Mouse (Mus musculus) intestine, postnatal 0 days (tissue): ENCODE results near the gene Plekha7. TPM values are rescaled to one million over a fixed set of nuclear protein-coding genes. Genes with fewer than 3 reads are reported as not detected.
A peak's percentile ranks its signal among the peaks of the same experiment; 100 is the strongest.

ENCODE experiments used
- ATAC-seq: fragments of 200-750 bp; cut with Nextera tagmentation; 2 replicates; pipeline ENCODE4 v1.8.0; 2017; ENCODE audit warnings: mild to moderate bottlenecking, moderate TSS enrichment, moderate library complexity
- H3K27ac ChIP-seq: fragments of 300-500 bp; sonication (generic); 2 replicates; pipeline ENCODE4 v1.5.1; 2014; ENCODE audit warnings: mild to moderate bottlenecking, low read depth, low read length, moderate library complexity
- H3K27me3 ChIP-seq: fragments of 300-500 bp; sonication (generic); replicated peaks from 2 replicates; pipeline ENCODE4 v1.6.1; 2014; ENCODE audit warnings: low read length, mixed read lengths; ENCODE audit not compliant: control insufficient read depth, insufficient read depth
- H3K36me3 ChIP-seq: fragments of 300-500 bp; sonication (generic); 2 replicates; pipeline ENCODE4 v1.6.1; 2014; ENCODE audit warnings: mild to moderate bottlenecking, moderate library complexity; ENCODE audit not compliant: control insufficient read depth, insufficient read depth
- H3K4me1 ChIP-seq: fragments of 300-500 bp; sonication (generic); replicated peaks from 2 replicates; pipeline ENCODE4 v1.6.1; 2014; ENCODE audit warnings: antibody characterized with exemption, low read length, mixed read lengths; ENCODE audit not compliant: control insufficient read depth, insufficient read depth
- H3K4me2 ChIP-seq: fragments of 300-500 bp; sonication (generic); replicated peaks from 2 replicates; pipeline ENCODE4 v1.6.1; 2014; ENCODE audit warnings: low read depth, mild to moderate bottlenecking, moderate library complexity
- H3K4me3 ChIP-seq: fragments of 300-500 bp; sonication (generic); 2 replicates; pipeline ENCODE4 v1.5.1; 2014; ENCODE audit warnings: low read depth, low read length
- H3K9ac ChIP-seq: fragments of 300-500 bp; sonication (generic); 2 replicates; pipeline ENCODE4 v1.6.1; 2014; ENCODE audit warnings: mild to moderate bottlenecking, low read depth, low read length
- H3K9me3 ChIP-seq: fragments of 300-500 bp; sonication (generic); 2 replicates; pipeline ENCODE4 v1.6.1; 2016; ENCODE audit warnings: mixed run types; ENCODE audit not compliant: control insufficient read depth
- CTCF ChIP-seq: sonication (generic); IDR thresholded peaks from 2 replicates; pipeline ENCODE4 v1.5.1; 2016; ENCODE audit warnings: low read depth, mild to moderate bottlenecking, control low read depth, antibody characterized with exemption, moderate library complexity
- WGBS: fragments of 180-500 bp; shearing (Covaris S2); extraction: QIAGEN DNeasy Blood & Tissue Kit; methylation state at CpG from one replicate; pipeline ENCODE4 v1.1.7; 2014; 5-methylcytosine and 5-hydroxymethylcytosine counted together
- polyA plus RNA-seq: library from polyadenylated mRNA; unstranded; fragments of >200 nt; fragmentation: Nextera tagmentation; extraction: Ambion mirVana; gene quantifications from 2 replicates; pipeline ENCODE4 v1.2.1, GENCODE M21; 2015

The Plekha7 gene
- polyA plus RNA-seq, 1 experiment from 2014 or later: 17.2 TPM

- Histone ChIP-seq H3K27ac (peak overlapping the region; percentile 85), H3K9ac (0 out of 2 replicates have a peak overlapping the region, but pooled peaks have one; percentile 7), H3K9me3 (no peaks in the 10 kb centered on the region), H3K4me3 (no peak overlapping the region), H3K36me3 (no peaks in the 10 kb centered on the region), H3K4me1 (peaks cover 21% of the 10 kb centered on the region), H3K4me2 (no peak overlapping the region), H3K27me3 (no peaks in the 10 kb centered on the region)
- ATAC-seq: peak; percentile 26
- peak; percentile 44; the same call in 1 of the 2 replicates for TF ChIP-seq CTCF
- WGBS: 28% methylated on average over 12 of the region's 12 CpGs
Observed at GRCm38 (mm10) chr7:116286173-116286572, 22.0 kb downstream of the Plekha7 start.

- ATAC-seq: peak; percentile 42
- Histone ChIP-seq H3K4me1 (peaks cover 21% of the 10 kb centered on the region), H3K4me3 (no peak overlapping the region), H3K9me3 (no peaks in the 10 kb centered on the region), H3K27me3 (no peaks in the 10 kb centered on the region), H3K9ac (no peak overlapping the region), H3K36me3 (no peaks in the 10 kb centered on the region), H3K4me2 (peak overlapping the region; percentile 48), H3K27ac (peak overlapping the region; percentile 85)
- TF ChIP-seq CTCF: no peak
- 57% methylated on average over 1 of the region's 1 CpGs for WGBS
Observed at GRCm38 (mm10) chr7:116285216-116285615, 23.0 kb downstream of the Plekha7 start.

GRCm38 (mm10) chr7:116282755-116283154 is 25.4 kb downstream of the Plekha7 start:
- Histone ChIP-seq H3K4me3 (no peak overlapping the region), H3K4me1 (peaks cover 21% of the 10 kb centered on the region), H3K36me3 (no peaks in the 10 kb centered on the region), H3K9me3 (no peaks in the 10 kb centered on the region), H3K9ac (no peak overlapping the region), H3K27ac (no peak overlapping the region), H3K4me2 (no peak overlapping the region; the same call in 1 of the 2 replicates), H3K27me3 (no peaks in the 10 kb centered on the region)
- TF ChIP-seq CTCF: no peak
- ATAC-seq: no peak
- WGBS: 51% methylated on average over 11 of the region's 11 CpGs

- Histone ChIP-seq H3K27me3 (no peaks in the 10 kb centered on the region), H3K36me3 (no peaks in the 10 kb centered on the region), H3K4me1 (peaks cover 9% of the 10 kb centered on the region; the same call in 1 of the 2 replicates), H3K4me2 (no peak overlapping the region), H3K4me3 (no peak overlapping the region), H3K27ac (no peak overlapping the region), H3K9ac (no peak overlapping the region), H3K9me3 (no peaks in the 10 kb centered on the region)
- TF ChIP-seq CTCF: no peak
- ATAC-seq: no peak
- 67% methylated on average over 5 of the region's 5 CpGs for WGBS
Observed at GRCm38 (mm10) chr7:116280126-116280525, 28.1 kb downstream of the Plekha7 start.

- no peaks in the 10 kb centered on the region for H3K36me3 ChIP-seq
- WGBS: 39% methylated on average over 9 of the region's 9 CpGs
- peak overlapping the region; percentile 1; the same call in 1 of the 2 replicates for H3K27ac ChIP-seq
- 0 out of 2 replicates have a peak, but pooled peaks cover 5% of the 10 kb centered on the region for H3K4me1 ChIP-seq
- no peak overlapping the region for H3K9ac ChIP-seq
- H3K27me3 ChIP-seq: no peaks in the 10 kb centered on the region
- H3K4me2 ChIP-seq: peak overlapping the region; percentile 21; the same call in 1 of the 2 replicates
- H3K4me3 ChIP-seq: no peak overlapping the region
- ATAC-seq: 0 out of 2 replicates have a peak, but pooled peaks have one; percentile 23
- no peak for TF ChIP-seq CTCF
- no peaks in the 10 kb centered on the region for H3K9me3 ChIP-seq
Observed at GRCm38 (mm10) chr7:116278280-116278679, 29.9 kb downstream of the Plekha7 start.

- no peak for TF ChIP-seq CTCF
- Histone ChIP-seq H3K9me3 (no peaks in the 10 kb centered on the region), H3K36me3 (no peaks in the 10 kb centered on the region), H3K4me2 (no peak overlapping the region), H3K4me3 (no peak overlapping the region), H3K4me1 (0 out of 2 replicates have a peak, but pooled peaks cover 5% of the 10 kb centered on the region), H3K27ac (no peak overlapping the region), H3K9ac (no peak overlapping the region), H3K27me3 (no peaks in the 10 kb centered on the region)
- no peak for ATAC-seq
Observed at GRCm38 (mm10) chr7:116276315-116276714, 31.9 kb downstream of the Plekha7 start.

GRCm38 (mm10) chr7:116273111-116273510 is 35.1 kb downstream of the Plekha7 start:
- Histone ChIP-seq H3K9ac (no peak overlapping the region), H3K27ac (no peak overlapping the region), H3K9me3 (no peaks in the 10 kb centered on the region), H3K4me1 (0 out of 2 replicates have a peak, but pooled peaks cover 8% of the 10 kb centered on the region), H3K4me2 (no peak overlapping the region), H3K4me3 (no peak overlapping the region), H3K27me3 (no peaks in the 10 kb centered on the region), H3K36me3 (no peaks in the 10 kb centered on the region)
- ATAC-seq: no peak
- 42% methylated on average over 6 of the region's 6 CpGs for WGBS
- no peak for TF ChIP-seq CTCF
